Mouse (Mus musculus) liver, embryonic 14.5 days (tissue): Measurements from ENCODE around the gene Ggt6.

Experiments
- CTCF ChIP-seq: IDR thresholded peaks from 2 replicates; pipeline ENCODE4 v1.5.1; 2016; ENCODE audit warnings: antibody characterized with exemption, low read depth, control low read depth
- EP300 ChIP-seq: IDR thresholded peaks from 2 replicates; pipeline ENCODE4 v1.6.1; 2016; ENCODE audit warnings: antibody characterized with exemption, low read depth

DNA sequence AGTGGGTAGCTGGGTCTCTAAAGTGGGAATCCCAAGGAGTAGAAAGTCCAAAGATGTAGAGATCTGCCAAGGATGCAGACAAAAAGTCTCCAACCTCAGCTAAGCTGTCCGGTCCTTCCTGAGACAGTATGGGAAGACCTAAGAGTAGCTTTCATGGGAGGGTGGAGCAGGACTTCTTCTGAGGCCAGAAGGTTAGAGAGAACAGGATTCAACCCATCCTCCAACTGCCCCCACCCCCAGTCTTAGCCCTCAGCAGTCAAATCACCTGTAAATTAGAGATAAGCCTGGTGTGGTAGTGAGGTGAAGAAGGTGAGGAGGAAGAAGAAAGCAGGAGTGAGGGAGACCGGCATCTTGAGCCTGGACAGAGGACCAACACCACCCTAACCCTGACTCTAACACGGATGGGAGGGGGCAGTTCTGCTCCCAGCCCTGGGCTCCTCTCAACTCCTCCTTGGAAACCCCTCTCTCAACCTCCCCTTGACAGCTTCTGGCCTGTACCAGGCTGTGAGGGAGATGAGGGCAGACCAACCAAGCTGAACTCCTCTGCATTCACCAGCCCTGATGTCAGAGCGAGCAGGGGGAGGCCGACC lies 21.6 kb upstream of the Ggt6 start:
- TF ChIP-seq CTCF (no peak), EP300 (no peak)
